Mouse (Mus musculus): ENCODE data around the gene Spaca3. TPM values are rescaled to one million over a fixed set of nuclear protein-coding genes. Genes with fewer than 3 reads are reported as not detected.
A peak's percentile ranks its signal among the peaks of the same experiment; 100 is the strongest.

Gene Spaca3
- polyA plus RNA-seq (2021), result not detected

GRCm38 (mm10) chr11:80858065-80858464, at the start of gene Spaca3:
Gene Spaca3, plus strand, starts transcription at chr11:80858365.
- peaks cover 5% of the 10 kb centered on the region for H3K27me3 ChIP-seq
- POLR2A ChIA-PET, result interaction anchor here (0.5 kb wide), 1 partner anchor 541 kb away, joined by 4 read pairs; no protein-coding TSS in a partner anchor
- no peak for ATAC-seq
- CTCF ChIA-PET, result no interaction called here
- DNase-seq (ENCODE audit: low read depth, low spot score), result no peak
- in situ Hi-C loops (cut with MboI; ENCODE audit: low pct_unique_long_range_greater_than_20kb), result no loop called here
- no peak for TF ChIP-seq CTCF (IDR thresholded peaks at IDR 0.05)

DNA sequence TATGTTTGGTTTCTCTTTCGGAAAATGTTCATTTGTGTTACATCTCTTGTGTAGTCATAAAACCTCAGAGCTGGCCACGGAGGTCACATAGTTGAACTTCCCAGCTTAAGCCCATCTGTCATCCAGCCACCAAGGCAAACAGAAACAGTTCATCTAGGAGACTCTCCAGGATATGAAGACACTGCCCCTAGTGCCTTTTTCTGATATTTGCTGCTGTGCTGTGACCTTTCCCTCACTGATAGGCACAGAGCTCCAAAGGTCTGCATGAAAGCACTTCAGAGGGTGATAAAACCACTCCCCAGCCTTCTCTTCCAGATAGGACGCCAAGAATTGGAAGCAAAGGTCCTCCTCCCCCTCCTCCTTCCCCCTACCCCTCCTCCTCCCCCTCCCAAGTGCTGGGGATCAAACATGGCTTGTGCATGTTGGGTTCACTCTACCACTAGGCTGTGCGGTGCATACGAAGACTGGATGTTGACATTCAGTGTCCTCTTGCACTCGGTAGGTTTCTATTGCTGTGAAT, 49.6 kb upstream of the Spaca3 start:
- ChIA-PET CTCF (interaction anchor here (1.2 kb wide), 1 partner anchor 98 kb away, joined by 3 read pairs; no protein-coding TSS in a partner anchor), POLR2A (no interaction called here)
- TF ChIP-seq CTCF (IDR thresholded peaks at IDR 0.05), result peak; percentile 62
- peak; percentile 52 for ATAC-seq
- DNase-seq (ENCODE audit: low read depth, low spot score), result no peak
- no peaks in the 10 kb centered on the region for H3K27me3 ChIP-seq
- in situ Hi-C loops (cut with MboI; ENCODE audit: low pct_unique_long_range_greater_than_20kb), result loop anchor here (25.0 kb wide), 1 partner anchor 346 kb away; no protein-coding TSS in a partner anchor

- no peak for ATAC-seq
Observed at GRCm38 (mm10) chr11:80809666-80809992, 48.5 kb upstream of the Spaca3 start.

GRCm38 (mm10) chr11:80809993-80810821, 48.0 kb upstream of the Spaca3 start, which contains the start of gene Tmem98:
Gene Tmem98, plus strand, starts transcription at chr11:80810175.
- ChIA-PET CTCF (interaction anchor here (1.0 to 1.6 kb wide), 3 partner anchors 11 to 109 kb away, joined by 3 read pairs; no protein-coding TSS in a partner anchor), POLR2A (interaction anchor here (0.6 to 1.0 kb wide), 2 partner anchors 9 to 25 kb away, joined by 3 read pairs; no protein-coding TSS in a partner anchor)
- DNase-seq (ENCODE audit: low read depth, low spot score), result no peak
- TF ChIP-seq CTCF (IDR thresholded peaks at IDR 0.05), result no peak
- in situ Hi-C loops (cut with MboI; ENCODE audit: low pct_unique_long_range_greater_than_20kb), result loop anchor here (25.0 kb wide), 1 partner anchor 348 kb away; no protein-coding TSS in a partner anchor
- no peaks in the 10 kb centered on the region for H3K27me3 ChIP-seq
- peak; percentile 41 for ATAC-seq

More at GRCm38 (mm10) chr11:80809666-80809992, 48.5 kb upstream of the Spaca3 start:
- CTCF ChIA-PET, result interaction anchor here (1.6 kb wide), 1 partner anchor 108 kb away, joined by 3 read pairs; no protein-coding TSS in a partner anchor
- TF ChIP-seq CTCF (IDR thresholded peaks at IDR 0.05), result no peak
- no peaks in the 10 kb centered on the region for H3K27me3 ChIP-seq
- no peak for DNase-seq (ENCODE audit: low read depth, low spot score)
- POLR2A ChIA-PET, result interaction anchor here (0.6 kb wide), 1 partner anchor 24 kb away, joined by 3 read pairs; no protein-coding TSS in a partner anchor
- in situ Hi-C loops (cut with MboI; ENCODE audit: low pct_unique_long_range_greater_than_20kb), result loop anchor here (25.0 kb wide), 1 partner anchor 347 kb away; no protein-coding TSS in a partner anchor

GRCm38 (mm10) chr11:80811156-80811555, 47.0 kb upstream of the Spaca3 start:
- in situ Hi-C loops (cut with MboI; ENCODE audit: low pct_unique_long_range_greater_than_20kb), result loop anchor here (25.0 kb wide), 1 partner anchor 349 kb away; no protein-coding TSS in a partner anchor
- no peak for DNase-seq (ENCODE audit: low read depth, low spot score)

DNA sequence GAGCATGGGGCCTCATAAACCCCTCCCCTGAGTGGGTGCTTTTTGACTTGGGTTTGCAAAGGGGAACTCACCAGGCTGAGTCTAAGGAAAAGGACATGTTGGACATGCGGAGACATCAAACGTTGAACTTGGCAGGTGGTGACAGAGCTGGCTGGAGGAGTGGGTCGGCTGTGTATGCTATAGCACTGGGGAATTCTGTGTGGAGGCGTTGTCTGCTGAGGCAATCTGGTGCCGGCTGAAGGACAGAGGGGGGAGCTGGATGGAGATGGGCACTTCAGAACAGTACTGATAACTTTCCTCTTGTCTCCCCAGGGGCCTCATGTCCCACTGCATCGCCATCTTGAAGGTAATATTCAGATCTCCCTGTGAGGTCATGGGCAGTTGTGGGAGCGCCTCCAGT, 42.8 kb upstream of the Spaca3 start:
- in situ Hi-C loops (cut with MboI; ENCODE audit: low pct_unique_long_range_greater_than_20kb), result loop anchor here (25.0 kb wide), 1 partner anchor 353 kb away; no protein-coding TSS in a partner anchor
- POLR2A ChIA-PET, result no interaction called here
- CTCF ChIA-PET, result no interaction called here
- H3K27me3 ChIP-seq, result no peaks in the 10 kb centered on the region
- no peak for ATAC-seq
- DNase-seq (ENCODE audit: low read depth, low spot score), result no peak
- no peak for TF ChIP-seq CTCF (IDR thresholded peaks at IDR 0.05)

More at GRCm38 (mm10) chr11:80811156-80811555, 47.0 kb upstream of the Spaca3 start:
- ChIA-PET CTCF (interaction anchor here (1.0 to 1.6 kb wide), 4 partner anchors 12 to 110 kb away, joined by 3 read pairs; no protein-coding TSS in a partner anchor), POLR2A (interaction anchor here (1.0 kb wide), 1 partner anchor 10 kb away, joined by 3 read pairs; no protein-coding TSS in a partner anchor)
- no peaks in the 10 kb centered on the region for H3K27me3 ChIP-seq
- no peak for ATAC-seq
- TF ChIP-seq CTCF (IDR thresholded peaks at IDR 0.05), result no peak

DNA sequence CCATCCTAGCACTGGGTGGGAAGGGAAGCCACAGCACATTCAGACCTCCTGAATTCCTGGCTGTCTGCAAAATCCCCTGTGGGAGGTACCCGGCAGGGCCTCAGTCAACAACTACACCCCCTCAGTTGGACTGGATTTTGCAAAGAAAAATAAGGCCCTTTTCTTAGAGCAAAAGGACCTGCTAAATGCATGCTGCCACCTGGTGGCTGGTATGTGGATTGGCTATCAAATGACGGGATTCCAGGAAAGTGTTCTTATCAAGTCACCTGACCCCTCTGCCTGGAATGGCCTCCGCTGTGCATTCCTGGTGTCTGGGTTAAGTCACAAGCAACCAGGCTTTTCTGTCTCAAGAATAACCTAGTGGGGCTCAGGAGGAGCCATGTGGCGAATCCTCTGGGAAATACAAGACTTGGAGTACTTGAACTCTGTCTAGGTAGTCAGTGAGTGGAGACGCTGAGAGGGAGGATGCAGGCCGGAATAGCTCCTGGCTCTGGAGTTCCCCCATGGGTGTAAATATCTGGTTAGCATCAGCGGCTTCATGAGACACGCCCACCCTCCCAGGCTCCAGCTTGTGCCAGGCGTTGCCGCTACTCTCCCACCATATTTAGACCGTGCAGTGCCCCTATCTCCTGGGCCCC, 40.0 kb upstream of the Spaca3 start:
- DNase-seq (ENCODE audit: low read depth, low spot score) (peak; percentile 57), ATAC-seq (peak; percentile 70)
- ChIA-PET POLR2A (no interaction called here), CTCF (interaction anchor here (0.8 to 1.4 kb wide), 3 partner anchors 35 to 117 kb away, joined by 3 to 5 read pairs (median 3); no protein-coding TSS in a partner anchor)
- in situ Hi-C loops (cut with MboI; ENCODE audit: low pct_unique_long_range_greater_than_20kb), result loop anchor here (25.0 kb wide), 1 partner anchor 356 kb away; no protein-coding TSS in a partner anchor
- H3K27me3 ChIP-seq, result no peaks in the 10 kb centered on the region
- TF ChIP-seq CTCF (IDR thresholded peaks at IDR 0.05), result peak; percentile 90

- DNase-seq (ENCODE audit: low read depth, low spot score) (no peak), ATAC-seq (no peak)
- no peaks in the 10 kb centered on the region for H3K27me3 ChIP-seq
- CTCF ChIA-PET, result interaction anchor here (1.0 kb wide), 1 partner anchor 11 kb away, joined by 3 read pairs; no protein-coding TSS in a partner anchor
- POLR2A ChIA-PET, result no interaction called here
- no peak for TF ChIP-seq CTCF (IDR thresholded peaks at IDR 0.05)
- in situ Hi-C loops (cut with MboI; ENCODE audit: low pct_unique_long_range_greater_than_20kb), result loop anchor here (25.0 kb wide), 1 partner anchor 358 kb away; no protein-coding TSS in a partner anchor
Observed at GRCm38 (mm10) chr11:80820085-80820484, 38.1 kb upstream of the Spaca3 start.

- no peaks in the 10 kb centered on the region for H3K27me3 ChIP-seq
- POLR2A ChIA-PET, result no interaction called here
- in situ Hi-C loops (cut with MboI; ENCODE audit: low pct_unique_long_range_greater_than_20kb), result loop anchor here (25.0 kb wide), 1 partner anchor 359 kb away; no protein-coding TSS in a partner anchor
- CTCF ChIA-PET, result no interaction called here
- TF ChIP-seq CTCF (IDR thresholded peaks at IDR 0.05), result no peak
- DNase-seq (ENCODE audit: low read depth, low spot score) (no peak), ATAC-seq (no peak)
Observed at GRCm38 (mm10) chr11:80821296-80821695, 36.9 kb upstream of the Spaca3 start.

DNA sequence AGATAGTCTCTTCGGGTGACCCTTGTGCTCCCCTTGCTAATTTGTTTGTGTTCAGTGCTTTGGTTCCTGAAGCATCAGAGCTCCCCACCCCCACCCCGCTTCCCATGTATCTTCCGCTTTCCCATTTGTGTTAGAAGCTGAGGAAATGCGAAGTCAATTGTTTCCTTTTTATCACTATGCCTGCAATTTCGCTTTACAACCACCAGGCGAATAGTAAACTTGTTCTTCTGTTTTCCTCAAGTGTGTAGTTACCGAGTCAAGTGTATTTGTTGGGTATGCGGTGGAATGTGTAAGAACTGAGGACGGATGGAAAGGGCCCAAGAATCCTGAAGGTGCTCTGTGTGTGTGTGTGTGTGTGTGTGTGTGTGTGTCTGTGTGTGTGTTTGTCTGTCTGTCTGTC, 36.4 kb upstream of the Spaca3 start:
- POLR2A ChIA-PET, result no interaction called here
- no peaks in the 10 kb centered on the region for H3K27me3 ChIP-seq
- CTCF ChIA-PET, result no interaction called here
- DNase-seq (ENCODE audit: low read depth, low spot score) (no peak), ATAC-seq (no peak)
- in situ Hi-C loops (cut with MboI; ENCODE audit: low pct_unique_long_range_greater_than_20kb), result loop anchor here (25.0 kb wide), 1 partner anchor 359 kb away; no protein-coding TSS in a partner anchor
- no peak for TF ChIP-seq CTCF (IDR thresholded peaks at IDR 0.05)

Measured in Patski (cell line).